Mouse (Mus musculus) splenic B cell, adult 2 months (primary cell): ENCODE results near the gene Psd4.

Experiments
- DNase-seq: peaks from one replicate; pipeline ENCODE4 v3.0.0-alpha.2; 2011; ENCODE audit warnings: low read depth, low spot score
- H3K27me3 ChIP-seq: 2 replicates; pipeline ENCODE4 v1.6.1; 2012; ENCODE audit warnings: mild to moderate bottlenecking, low read length, moderate library complexity, mixed read lengths; ENCODE audit not compliant: control insufficient read depth, poor library complexity, insufficient read depth, severe bottlenecking
- H3K36me3 ChIP-seq: 2 replicates; pipeline ENCODE4 v1.6.1; 2012; ENCODE audit warnings: mild to moderate bottlenecking, low read length, moderate library complexity, mixed read lengths; ENCODE audit not compliant: control insufficient read depth, poor library complexity, insufficient read depth, severe bottlenecking

The Psd4 gene

DNA sequence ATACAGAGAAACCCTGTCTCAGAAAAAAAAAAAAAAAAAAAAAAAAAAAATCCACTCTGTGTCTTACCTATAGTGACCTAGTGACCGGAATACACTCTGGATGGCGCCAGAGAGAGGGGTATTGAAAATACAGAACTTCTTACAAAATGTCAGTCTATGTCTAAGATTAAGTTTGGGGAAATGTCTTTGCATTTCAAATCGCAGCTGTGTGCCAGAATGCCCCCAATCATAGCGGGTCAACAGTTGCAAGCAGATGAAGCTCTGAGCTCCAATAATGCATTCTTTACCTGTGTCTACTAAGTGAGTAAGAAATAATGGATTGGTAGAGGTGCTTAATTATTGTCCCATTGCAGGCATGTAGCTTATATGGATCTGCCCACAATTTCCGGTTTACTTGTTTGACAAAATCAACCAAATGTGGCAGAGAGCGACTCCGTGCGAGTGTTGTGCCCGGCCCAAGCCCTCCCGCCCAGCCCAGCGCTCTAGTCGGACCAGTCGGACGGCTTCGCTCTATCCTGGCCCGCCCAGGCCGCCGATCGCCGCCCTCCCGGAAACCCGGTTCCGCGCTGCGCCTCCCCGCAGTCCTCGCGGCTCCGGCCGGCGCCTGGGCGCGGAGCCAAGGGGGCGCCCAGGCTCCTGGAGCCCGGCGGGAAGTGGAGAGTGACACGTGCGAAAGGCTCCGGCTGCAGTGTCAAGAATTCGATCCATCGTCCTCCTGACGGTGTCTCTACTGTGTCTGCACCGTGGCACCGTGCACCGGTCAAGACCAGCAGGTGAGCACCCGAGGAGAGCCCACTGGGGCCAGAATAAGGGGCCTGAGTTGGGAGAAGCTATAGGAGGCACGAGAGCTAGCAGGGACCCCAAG is at the start of gene Psd4:
Gene Psd4 (plus strand): TSS at position 551 of the 865 bp plus-strand sequence.
- H3K27me3 ChIP-seq = no peaks in the 10 kb centered on the region; the same call in 1 of the 2 replicates
- peak; percentile 81 for DNase-seq
- no peaks in the 10 kb centered on the region for H3K36me3 ChIP-seq

DNA sequence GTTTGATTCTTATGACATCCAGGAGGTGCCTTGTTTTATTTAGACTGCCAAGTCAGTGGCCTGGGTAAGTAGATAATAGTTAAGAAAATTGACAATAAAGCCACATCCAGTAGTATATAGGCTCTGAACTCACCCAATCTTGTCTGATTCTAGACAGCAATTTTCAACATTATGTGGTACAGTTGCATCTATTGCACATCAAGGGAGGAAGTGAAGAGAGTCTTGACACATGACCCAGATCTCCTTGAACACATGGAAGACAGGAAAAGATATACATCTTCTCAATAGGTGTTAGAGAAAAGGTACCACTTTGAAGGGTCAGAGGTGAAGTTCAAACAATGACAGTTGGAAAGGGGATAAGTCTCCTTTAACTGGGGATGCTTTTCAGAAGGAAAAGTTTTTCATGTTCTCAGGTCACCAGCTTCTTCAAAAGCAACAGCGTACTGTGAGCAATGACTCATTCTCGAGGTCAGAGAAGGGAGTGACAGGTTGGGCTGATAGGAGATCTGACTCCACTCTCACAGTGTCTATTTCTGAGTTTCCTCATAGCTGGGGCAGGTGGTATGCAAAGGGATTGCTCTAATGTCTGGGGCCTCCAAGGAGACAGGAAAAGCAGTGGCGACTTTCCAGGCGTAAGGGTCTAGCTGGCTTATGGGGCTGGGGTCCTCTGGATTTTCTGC is 49.3 kb upstream of the Psd4 start:
- no peaks in the 10 kb centered on the region for H3K36me3 ChIP-seq
- no peaks in the 10 kb centered on the region for H3K27me3 ChIP-seq
- no peak for DNase-seq

DNA sequence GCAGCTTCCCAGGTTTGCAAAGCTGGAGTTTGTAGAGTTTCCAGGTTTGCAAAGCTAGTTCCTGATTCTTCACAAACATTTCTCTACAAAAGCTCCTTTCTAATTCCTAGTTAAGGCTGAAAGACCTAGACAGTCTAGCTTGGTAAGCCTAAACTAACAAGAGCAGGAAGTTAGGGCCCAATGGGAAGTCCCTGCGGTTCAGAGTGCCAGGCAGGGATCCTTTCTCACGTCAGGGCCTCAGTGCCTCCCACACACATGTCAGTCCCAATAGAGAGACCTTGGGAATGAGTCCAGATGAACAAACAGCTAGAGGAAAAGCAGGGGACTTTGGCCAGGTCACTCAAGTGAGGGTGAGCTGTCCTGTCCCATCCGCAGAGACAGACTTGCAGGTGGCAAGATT is 32.0 kb upstream of the Psd4 start:
- Histone ChIP-seq H3K36me3 (no peaks in the 10 kb centered on the region), H3K27me3 (no peaks in the 10 kb centered on the region)
- DNase-seq = peak; percentile 25

DNA sequence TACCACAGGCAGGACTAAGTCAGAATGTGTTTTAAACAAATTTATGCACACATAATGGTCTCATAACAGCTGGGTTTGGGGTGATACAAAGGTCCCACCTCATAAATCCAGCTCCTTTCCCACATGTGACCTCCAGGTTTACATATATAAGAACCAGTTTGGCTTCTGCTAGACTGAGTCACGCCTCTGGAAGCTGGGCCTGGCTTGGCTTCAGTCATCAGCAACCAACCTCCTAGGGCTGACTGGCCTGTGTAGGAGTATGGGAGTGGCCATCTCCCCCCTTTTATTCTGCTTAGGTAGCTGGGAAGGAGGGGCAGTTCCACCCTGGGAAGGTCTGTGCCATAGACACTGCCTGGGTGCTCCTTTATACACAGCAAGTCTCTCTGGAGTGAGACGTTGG is 30.8 kb upstream of the Psd4 start, which contains the start of gene Il1rn:
Gene Il1rn (plus strand): TSS at position 309 of the 400 bp plus-strand sequence.
- no peak for DNase-seq
- Histone ChIP-seq H3K27me3 (no peaks in the 10 kb centered on the region), H3K36me3 (no peaks in the 10 kb centered on the region)

DNA sequence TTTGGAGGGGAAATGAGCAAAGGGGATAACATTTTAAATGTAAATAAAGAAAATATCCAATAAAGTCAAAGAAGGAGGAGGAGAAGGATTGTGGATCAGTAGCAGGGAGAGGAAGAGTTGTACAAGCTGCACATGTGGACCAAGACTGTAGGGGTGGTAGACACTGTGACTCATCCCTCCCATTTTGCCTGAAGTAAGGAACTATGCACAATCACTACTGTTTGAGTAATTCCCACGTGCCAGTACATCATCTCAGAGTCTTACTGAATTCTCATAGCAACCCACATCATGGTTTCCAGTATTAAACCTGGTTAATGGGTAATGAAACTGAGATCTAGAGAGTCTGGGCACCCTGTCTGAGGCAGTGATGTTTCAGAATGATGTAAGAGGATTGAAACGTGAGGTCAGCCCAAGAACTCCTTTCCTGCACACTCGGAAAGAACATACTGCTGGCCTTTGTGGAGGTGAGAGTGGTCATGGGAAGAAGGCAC is 25.9 kb upstream of the Psd4 start:
- no peak for DNase-seq

DNA sequence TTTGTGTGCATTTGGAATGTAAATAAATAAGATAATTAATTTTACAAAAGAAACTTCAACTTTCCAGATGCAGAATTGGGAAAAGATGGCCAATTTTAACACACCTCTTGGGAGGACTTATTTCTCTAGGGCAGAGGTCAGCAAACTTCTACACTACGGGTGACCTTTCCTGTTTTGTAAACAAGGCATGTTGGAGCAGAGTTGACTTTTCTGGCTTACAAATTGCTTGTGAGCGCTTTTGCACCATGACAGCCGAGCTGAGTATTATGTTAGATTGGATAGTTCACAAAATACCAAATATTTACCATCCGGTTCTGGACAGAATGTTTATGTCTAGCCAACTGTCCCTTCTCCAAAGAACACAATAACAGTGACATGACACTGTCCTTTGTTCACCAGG is 22.8 kb upstream of the Psd4 start:
- Histone ChIP-seq H3K27me3 (no peaks in the 10 kb centered on the region), H3K36me3 (no peaks in the 10 kb centered on the region)
- no peak for DNase-seq

More for the DNA sequence above, 25.9 kb upstream of the Psd4 start:
- no peaks in the 10 kb centered on the region for H3K27me3 ChIP-seq
- no peaks in the 10 kb centered on the region for H3K36me3 ChIP-seq

DNA sequence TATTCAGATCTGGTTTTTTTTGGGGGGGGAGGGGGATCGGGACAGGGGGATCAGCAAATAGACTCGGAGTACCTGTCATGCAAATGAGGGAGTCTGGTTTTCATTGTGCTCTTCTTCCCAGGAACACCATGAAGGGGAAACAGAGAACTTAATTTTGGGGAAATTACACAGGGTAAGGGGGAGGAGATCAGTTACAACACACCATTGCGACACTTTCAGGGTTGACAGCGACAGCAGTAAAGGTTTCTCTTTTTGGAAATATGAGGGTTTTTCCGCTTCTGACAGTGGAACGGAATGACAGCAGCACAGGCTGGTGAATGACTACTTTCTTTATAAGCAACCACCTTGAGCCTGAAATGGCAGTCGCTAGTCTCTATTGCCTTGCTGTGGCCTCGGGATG is 22.3 kb upstream of the Psd4 start:
- Histone ChIP-seq H3K36me3 (no peaks in the 10 kb centered on the region), H3K27me3 (no peaks in the 10 kb centered on the region)
- DNase-seq = no peak

DNA sequence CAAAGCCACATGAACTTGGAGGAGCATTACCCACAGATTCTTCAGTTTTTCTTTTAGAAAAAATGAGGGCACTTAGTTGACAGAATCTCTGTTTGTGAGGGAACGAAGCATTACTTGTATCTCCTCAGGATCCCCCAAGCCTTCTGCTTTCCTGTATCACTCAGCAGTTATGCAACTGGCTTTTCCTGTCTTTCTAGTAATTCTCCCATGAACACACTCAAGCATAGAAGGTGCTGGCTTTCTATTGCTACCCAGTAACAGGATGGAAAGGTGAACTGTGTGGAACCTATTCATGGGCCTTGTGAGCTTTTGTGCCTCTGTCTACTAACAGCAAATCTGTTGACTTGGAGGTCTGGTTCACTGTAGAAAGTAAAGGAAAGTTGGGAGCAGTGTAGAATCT is 19.5 kb upstream of the Psd4 start:
- DNase-seq = no peak
- Histone ChIP-seq H3K36me3 (no peaks in the 10 kb centered on the region), H3K27me3 (no peaks in the 10 kb centered on the region)

DNA sequence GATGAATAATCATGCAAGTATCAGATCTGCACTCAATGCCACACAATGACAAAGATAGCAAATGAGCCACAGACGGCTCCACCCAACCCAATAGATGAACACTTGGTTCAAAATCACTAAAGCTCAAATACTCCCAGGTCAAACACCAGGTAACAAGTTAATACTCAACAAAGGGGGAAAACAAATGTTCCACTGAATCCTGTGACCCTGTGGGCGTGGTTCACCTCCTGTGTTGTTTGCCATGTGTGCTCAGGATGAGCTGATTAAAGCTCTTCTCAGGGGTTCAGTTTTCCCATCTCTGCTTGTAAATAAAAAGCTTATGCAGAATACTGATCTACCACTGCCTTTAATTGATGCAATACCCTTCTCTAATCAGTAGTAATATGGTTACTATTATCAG is 16.2 kb upstream of the Psd4 start:
- Histone ChIP-seq H3K36me3 (no peaks in the 10 kb centered on the region), H3K27me3 (no peaks in the 10 kb centered on the region)
- no peak for DNase-seq

DNA sequence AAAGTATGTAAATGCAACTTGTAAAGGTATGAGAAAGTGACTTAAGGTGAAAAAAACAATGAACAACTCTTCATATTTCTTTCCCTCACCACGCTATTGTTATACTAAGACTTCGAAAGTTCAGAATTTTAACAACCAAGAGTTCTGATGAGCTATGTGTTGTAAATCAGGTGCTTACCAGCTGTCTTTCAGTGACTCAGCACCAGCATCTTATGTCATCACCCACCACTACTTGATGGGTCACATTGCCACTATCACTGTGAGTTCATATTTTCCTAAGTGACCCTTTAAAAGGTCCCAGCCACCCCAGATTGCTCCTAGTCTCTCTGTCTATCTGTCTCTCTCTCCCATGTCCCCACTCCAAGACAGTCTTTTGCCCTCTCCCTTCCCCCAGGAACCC is 14.3 kb upstream of the Psd4 start:
- H3K36me3 ChIP-seq = no peaks in the 10 kb centered on the region
- DNase-seq = no peak
- H3K27me3 ChIP-seq = no peaks in the 10 kb centered on the region

DNA sequence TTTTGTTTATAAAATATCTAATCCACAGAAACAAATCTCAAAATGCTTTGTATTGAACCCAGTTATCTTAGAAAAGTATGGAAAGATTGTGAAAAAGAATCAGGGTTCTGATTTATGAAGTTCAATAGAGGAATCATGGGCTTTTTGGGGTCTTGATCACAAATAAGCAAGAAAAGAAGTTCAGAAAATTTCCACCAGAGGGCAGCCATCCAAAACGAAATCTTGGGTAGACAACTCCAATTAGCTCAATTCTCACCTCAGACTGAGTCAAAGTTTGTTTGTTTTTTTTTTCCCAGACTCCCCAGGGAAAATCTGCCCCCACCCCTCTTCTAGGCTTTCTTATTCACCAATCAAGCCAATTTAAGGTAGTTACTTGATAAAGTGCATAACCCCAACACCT is 9.7 kb upstream of the Psd4 start:
- no peaks in the 10 kb centered on the region for H3K27me3 ChIP-seq
- peak; percentile 73 for DNase-seq
- no peaks in the 10 kb centered on the region for H3K36me3 ChIP-seq

DNA sequence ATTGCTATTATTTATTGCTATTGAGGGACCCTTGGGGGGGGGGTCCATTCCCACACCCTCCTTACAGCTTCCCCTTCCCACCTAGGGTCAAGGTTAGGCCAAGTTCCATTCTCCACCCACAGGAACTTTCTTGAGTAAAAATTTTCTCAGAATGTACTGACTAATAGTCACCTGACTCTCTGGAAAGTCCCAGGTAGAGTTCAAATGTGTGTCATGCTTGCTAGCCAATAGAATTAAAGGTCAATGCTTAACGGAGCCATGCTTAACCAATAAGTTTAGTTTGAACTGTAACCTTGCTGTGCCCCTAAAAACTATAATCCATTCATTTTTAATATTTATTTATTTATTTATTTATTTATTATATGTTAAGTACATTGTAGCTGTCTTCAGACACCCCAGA is 8.0 kb upstream of the Psd4 start:
- H3K36me3 ChIP-seq = no peaks in the 10 kb centered on the region
- DNase-seq = peak; percentile 56

DNA sequence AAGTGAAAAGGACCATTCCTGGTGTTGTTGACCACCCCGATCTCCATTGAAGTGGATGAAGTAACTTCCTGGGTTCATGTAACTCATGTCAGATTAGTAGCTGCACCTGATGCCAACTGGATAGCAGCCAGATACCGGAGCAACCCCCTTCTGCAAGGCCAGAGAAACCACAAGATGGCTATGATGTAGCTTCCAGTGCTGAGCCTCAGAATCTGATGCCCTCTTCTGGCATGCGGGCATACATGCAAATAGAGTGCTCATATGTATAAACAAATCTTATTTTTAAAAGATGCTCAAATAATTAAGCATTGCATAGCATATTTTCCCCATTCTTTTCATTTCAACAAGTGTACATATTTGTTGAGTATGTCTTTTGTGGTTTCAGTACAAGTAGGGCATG is 3.6 kb upstream of the Psd4 start:
- DNase-seq = no peak
- H3K27me3 ChIP-seq = no peaks in the 10 kb centered on the region; the same call in 1 of the 2 replicates
- no peaks in the 10 kb centered on the region for H3K36me3 ChIP-seq

More for the DNA sequence above, 8.0 kb upstream of the Psd4 start:
- no peaks in the 10 kb centered on the region for H3K27me3 ChIP-seq

DNA sequence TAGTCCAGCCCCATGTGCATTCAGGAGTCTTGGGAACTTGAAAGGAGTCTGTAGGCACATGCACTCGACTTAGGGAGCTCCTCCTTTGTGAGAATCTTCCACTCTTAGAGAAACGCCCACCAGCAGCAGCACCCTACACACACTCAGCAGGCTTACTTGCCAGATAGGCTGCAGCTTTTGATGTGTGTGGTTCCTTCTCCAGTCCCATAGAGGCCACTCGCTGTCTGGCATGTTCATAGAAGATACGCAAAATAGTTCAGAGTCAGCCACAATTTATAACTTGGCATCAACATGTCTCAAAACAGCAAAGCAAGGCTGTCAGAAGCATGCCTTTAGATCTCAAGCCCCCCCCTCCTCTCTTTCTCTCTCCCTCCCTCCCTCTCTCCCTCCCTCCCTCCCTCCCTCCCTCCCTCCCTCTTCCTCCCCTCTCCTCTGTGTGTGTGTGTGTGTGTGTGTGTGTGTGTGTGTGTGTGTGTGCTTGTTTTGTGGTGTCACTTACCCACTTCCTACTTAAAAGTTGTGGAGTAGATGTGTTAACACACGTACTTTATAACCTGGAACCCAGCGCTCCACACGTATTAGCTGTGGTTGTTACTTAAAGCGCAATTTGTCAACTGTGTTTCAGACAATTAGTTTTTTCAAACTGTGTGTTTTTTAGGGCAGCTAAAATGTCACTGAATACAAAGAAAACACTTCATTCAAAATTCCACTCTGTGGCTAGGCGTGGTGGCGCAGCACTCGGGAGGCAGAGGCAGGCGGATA is 985 bp upstream of the Psd4 start:
- DNase-seq = no peak
- no peaks in the 10 kb centered on the region for H3K36me3 ChIP-seq
- no peaks in the 10 kb centered on the region; the same call in 1 of the 2 replicates for H3K27me3 ChIP-seq

DNA sequence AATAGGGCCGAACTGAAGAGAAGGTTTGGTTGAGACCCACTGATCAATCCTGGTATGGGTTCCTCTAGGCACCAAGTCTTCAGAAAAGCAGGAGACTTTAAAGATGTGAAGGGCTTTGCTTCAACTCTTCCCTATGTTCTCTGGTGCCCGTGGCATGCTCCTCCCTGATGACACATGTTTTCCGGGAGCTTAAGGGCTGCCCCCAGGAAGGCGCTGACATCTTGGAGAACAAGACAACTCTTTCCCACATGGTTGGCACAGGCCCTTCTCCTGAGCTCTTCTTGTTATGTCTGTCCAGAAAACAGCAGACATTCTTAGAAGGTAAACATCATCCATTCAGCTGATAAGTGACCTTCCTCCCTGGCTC is 498 bp downstream of the Psd4 start:
- H3K36me3 ChIP-seq = no peaks in the 10 kb centered on the region
- no peak for DNase-seq

More for the DNA sequence above, 498 bp downstream of the Psd4 start:
- no peaks in the 10 kb centered on the region; the same call in 1 of the 2 replicates for H3K27me3 ChIP-seq
